Mouse (Mus musculus) urinary bladder, postnatal 4 days (tissue): ENCODE measurements at regions not wholly inside any gene's neighbourhood (a gene's known extent, or its start where the extent isn't known, plus 50 kb on each side); places are given as distances from the start of the nearest gene placed in this dataset.
"Not testable (repeated sequence)": the region's sequence is repeated elsewhere in the genome, so short reads cannot be mapped to it uniquely, and the experiment has no call there.

Source experiments
- DNase-seq, 2 experiments: peaks; one replicate each; pipeline ENCODE4 v3.0.0; 2021 to 2022; ENCODE audit warnings: low spot score in 2 of 2

DNA sequence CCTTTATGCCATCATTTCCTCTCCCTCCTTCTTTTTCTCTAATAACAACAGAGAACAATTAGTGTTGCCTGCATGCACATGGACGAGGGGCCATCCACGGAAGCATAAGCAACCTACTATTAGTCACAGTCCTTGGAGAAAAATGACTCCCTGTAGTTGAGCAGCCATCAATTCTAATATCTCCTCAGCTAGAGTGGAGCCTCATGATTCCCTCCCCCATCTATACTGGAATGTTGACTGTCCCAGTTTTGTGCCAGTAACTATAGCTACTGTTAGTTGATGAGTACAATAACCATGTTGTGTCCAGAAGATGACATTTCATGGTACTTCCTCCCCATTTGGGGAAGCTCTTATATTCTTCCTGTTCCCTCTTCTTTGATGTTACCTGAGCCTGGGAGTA is 64.3 kb upstream of the Rtn4 start:
- DNase-seq, result no peak

DNA sequence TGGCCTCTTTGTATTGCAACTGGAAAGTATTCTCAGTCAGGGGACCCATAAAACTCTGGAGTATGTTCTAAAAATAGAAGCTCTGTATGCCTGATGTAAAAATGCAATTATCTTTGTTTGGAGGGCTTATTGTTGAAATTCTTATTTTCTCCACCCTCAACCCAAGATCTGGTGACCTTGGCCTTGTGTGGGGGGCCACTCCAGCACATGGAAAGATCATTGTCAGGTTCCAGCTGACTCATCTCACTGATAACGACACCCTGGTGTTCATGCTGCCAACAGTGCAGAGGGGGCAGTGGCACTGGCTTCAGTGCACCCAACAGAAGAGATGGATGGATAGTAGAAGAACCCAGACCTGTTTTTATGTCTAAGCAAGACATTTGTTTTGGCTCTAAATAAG is 60.3 kb upstream of the Rtn4 start:
- no peak for DNase-seq

DNA sequence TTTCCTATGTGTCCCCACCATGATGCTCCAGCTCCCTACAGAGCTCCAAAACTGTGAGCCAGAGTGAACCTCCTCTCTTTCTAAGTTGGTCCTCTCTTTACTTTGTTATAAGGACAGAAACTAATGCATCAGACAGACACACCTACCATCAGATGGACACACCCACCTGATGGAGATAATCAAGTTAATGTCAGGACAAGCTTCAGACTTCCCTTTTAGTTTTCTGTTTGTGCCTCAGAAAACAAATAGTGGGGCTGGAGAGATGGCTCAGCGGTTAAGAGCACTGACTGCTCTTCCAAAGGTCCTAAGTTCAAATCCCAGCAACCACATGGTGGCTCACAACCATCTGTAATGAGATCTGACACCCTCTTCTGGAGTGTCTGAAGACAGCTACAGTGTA is 59.5 kb upstream of the Rtn4 start:
- not testable (repeated sequence) for DNase-seq

DNA sequence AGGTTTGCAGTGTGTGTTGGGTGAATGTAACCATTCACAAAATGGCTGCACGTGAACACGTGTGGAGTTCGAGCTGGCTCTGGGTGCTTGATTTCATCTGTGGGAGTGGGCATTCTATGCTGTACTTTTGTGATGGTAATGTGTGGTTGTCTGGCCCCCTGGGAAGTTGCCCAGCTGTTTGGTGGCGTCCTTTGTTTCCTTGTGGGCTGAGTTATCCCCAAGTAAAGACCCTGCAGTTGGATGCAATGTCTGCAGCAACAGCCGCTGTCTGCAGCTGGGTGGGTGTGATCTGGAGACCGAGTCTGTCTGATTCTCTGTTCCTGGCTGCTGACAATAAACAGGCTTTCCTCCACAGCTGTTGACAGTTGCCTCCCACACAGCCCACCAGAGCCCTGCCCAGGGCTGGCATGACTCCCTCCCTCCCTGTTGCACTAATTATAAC is 56.0 kb upstream of the Rtn4 start:
- peak in 1 of 2 experiments; percentile 31 for DNase-seq

DNA sequence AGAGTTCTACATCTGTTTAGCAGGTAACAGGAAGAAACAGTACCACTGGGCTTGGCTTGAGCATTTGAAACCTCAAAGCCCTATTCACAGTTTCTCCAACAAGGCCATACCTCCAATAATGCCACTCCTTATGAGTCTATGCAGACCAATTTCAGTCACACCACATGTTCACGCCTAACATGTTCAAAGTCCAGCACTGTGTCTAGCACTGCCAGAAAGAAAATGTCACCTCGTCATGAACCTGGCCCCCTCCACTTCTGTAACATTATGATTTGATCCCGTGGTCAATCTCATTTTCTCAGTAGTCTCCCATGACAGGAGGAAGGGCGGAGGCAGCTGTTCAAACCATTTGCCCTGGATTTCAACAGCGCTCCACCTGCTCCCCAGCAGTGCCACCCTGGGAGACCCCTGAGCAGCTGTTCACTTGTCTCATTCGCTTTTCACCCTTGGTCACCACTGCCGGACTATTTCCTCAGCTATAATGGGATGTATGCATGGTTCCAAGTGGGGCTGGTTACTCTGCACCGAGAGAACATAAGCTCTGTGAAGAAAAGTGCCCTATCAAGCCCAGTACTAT is 54.6 kb upstream of the Rtn4 start:
- no peak for DNase-seq

DNA sequence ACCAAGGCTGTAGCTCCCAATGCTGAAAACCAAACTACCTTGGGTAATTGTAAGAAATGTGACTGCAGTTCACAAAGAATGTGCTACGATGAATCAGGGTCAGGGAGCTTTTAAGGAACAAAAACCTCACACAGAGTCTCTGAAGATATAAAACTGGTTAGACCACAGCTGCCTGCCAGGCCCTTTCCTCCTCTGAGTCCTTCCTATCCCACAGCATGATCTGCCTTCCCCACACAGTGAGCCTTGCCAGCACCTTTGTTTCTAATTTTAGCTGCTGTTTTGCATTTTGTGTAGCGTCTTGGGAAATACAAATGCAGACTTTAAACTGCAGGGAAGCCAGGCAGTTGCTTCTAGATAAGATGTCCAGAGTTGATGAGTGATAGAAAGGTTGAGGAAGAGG is 53.9 kb upstream of the Rtn4 start:
- DNase-seq, result no peak
